Mouse (Mus musculus): ENCODE results near the gene Prtg. TPM values are rescaled to one million over a fixed set of nuclear protein-coding genes. Genes with fewer than 3 reads are reported as not detected.

Prtg gene
- total RNA-seq, 2 experiments from 2014 or later, result 1.5 to 1.8 TPM

DNA sequence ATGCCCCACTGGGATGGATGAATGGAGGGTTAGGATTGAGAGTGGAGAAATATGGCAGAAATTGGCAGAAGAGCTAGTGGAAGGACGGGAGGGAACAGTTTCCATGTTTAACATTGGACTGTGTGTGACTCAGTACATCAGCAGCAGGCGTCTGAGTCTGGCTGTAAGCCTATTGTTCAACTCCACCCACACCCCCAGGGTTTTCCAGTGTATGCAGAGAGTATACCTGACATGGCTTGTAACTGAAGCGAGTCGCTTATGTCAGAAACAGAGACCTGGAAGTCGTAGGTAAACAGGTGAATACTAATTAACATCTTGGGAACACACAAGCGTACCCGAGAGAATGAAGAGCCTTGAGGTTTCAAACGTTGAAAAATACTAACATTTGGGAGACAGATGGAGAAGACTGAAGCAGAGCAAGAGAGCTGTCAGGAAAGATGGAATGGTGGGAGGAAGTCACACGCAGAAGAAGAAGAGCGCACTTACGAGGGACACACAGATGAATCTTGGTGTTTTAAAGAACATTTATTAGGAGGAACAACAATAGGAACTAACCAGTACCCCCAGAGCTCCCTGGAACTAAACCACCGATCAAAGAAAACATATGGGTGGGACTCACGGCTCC lies 124.6 kb downstream of the Prtg start:
- peak; percentile 46 to 55 for DNase-seq (ENCODE audit: extremely low spot score in 1 of 2, low spot score in 2 of 2)
- TF ChIP-seq CTCF (IDR thresholded peaks at IDR 0.05), result no peak
- peak overlapping the region; percentile 54 for H3K27ac ChIP-seq
- H3K4me3 ChIP-seq, result no peak overlapping the region
- intact Hi-C loops (cut with DNase I), result loop anchor here (1.0 kb wide), 1 partner anchor 37 kb away; no protein-coding TSS in a partner anchor

DNA sequence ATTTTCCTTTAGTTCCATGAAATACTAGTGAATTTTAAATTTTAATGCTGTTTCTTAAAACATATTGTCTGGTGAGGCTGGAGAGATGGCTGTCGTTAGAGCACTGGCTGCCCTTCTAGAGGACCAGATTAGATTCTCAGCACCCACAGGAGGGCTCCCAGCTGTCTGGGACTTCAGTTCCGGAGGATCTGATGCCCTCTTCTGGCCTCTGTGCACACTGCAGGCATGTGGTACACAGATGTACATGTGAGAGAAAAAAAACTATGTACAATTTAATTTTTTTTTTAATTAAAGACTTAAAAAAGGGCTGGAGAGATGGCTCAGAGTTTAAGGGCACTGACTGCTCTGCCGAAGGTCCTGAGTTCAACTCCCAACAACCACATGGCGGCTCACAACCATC lies 128.6 kb downstream of the Prtg start:
- intact Hi-C loops (cut with DNase I), result no loop called here
- Histone ChIP-seq H3K4me3 (no peak overlapping the region), H3K27ac (no peak overlapping the region)
- peak; percentile 19 for TF ChIP-seq CTCF (IDR thresholded peaks at IDR 0.05)
- no peak for DNase-seq (ENCODE audit: extremely low spot score in 1 of 2, low spot score in 2 of 2)

DNA sequence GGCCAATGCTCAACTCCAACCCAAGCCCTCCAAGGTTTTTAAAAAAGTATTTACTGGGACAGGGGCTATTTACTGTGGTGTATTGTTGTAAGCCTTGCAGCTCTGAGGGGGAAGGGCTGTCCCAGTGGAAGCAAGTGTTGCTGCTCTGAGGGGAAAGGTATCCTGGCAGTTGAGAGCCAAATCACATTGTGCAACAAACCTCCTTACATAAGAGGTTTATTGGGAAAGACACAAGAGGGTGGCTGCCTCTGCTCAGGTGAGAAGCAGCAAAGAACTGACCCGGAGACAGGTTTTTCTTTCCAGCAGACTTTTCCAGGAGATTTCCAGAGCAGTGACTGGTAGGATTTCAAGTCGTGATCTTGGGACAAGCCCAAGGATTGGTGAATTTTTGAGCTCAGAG lies 129.6 kb downstream of the Prtg start:
- Histone ChIP-seq H3K4me3 (no peak overlapping the region), H3K27ac (no peak overlapping the region)
- no peak for DNase-seq (ENCODE audit: extremely low spot score in 1 of 2, low spot score in 2 of 2)
- intact Hi-C loops (cut with DNase I), result no loop called here
- TF ChIP-seq CTCF (IDR thresholded peaks at IDR 0.05), result no peak

DNA sequence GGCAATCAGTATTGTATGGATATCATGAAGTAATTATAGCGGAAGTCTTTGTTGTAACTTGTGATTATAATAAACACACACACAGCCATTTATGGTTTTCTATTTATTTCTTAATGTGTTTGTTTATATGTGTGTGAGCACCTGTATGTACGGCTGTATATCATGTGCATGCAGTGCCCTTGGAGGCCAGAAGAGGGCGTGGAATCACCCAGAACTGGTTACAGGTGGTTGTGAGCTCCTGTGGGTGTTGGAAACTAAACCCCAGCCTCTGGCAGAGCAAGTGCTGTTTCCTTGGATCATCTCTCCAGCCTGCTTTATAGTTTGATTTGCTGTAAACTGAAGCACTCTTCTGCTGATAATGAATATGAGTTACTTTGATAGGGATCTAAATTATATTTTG lies 136.8 kb downstream of the Prtg start:
- peak; percentile 34 for TF ChIP-seq CTCF (IDR thresholded peaks at IDR 0.05)
- no peak for DNase-seq (ENCODE audit: extremely low spot score in 1 of 2, low spot score in 2 of 2)
- H3K27ac ChIP-seq, result no peak overlapping the region

DNA sequence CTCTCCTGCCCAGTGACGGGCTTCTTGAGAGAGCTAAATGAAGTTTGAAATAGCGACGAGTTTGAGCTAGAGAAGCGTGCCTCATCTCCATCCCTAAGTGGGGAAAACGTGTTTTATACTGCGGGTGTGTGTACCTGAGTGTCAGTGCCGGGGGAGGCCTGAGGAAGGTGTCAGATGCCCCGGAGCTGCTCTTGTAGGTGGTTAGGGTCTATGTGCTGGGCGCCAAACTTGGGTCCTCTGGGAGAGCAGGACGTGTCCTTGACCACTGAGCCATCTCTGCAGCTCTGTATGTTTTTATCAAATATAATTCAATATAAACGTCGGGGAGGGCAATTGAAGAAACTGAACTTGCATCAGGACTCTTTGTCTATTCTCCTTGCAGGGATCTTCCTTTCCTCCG lies 137.6 kb downstream of the Prtg start:
- DNase-seq (ENCODE audit: extremely low spot score in 1 of 2, low spot score in 2 of 2), result no peak
- no peak overlapping the region for H3K4me3 ChIP-seq
- TF ChIP-seq CTCF (IDR thresholded peaks at IDR 0.05), result no peak
- H3K27ac ChIP-seq, result no peak overlapping the region
- intact Hi-C loops (cut with DNase I), result no loop called here

More for the DNA sequence above, 136.8 kb downstream of the Prtg start:
- H3K4me3 ChIP-seq, result no peak overlapping the region
- intact Hi-C loops (cut with DNase I), result no loop called here

DNA sequence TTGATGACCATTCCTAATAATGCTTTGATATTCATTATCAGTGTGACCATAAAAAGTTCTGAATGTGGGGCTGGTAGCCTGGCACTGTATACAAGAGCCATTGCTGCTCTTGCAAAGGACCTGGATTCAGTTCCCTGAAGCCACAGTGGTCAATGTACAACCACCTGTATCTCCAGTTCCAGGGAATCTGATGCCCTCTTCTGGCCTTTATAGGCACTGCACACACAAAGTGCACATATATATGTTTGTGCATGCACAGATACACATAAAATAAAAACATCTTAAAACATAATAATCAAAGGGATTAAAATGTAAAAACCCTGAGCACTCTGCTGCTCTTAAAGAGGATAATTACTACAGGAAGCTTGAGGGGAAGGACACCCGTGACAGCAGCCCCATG lies 140.3 kb downstream of the Prtg start:
- H3K4me3 ChIP-seq, result no peak overlapping the region
- no peak for DNase-seq (ENCODE audit: extremely low spot score in 1 of 2, low spot score in 2 of 2)
- TF ChIP-seq CTCF (IDR thresholded peaks at IDR 0.05), result no peak; the same call in 1 of the 2 replicates
- H3K27ac ChIP-seq, result no peak overlapping the region
- intact Hi-C loops (cut with DNase I), result no loop called here

DNA sequence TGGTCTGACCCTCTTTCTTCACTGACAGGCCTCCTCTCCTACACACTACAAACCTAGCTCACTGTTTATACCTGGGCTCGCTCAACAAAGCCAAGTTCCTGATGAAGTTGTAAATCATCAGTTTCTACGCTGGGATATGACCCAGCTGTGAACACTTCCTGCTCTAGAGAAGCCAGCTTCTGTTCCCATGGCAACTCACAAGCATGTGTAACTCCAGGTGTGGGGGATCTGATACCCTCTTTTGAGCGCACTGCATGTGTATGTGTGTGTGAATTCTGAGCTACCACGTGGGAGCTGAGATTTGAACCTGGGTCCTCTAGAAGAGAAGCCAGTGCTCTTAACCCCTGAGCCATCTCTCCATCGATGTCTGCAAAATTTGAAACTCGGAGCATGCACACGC lies 142.9 kb downstream of the Prtg start:
- intact Hi-C loops (cut with DNase I), result no loop called here
- Histone ChIP-seq H3K27ac (no peak overlapping the region), H3K4me3 (no peak overlapping the region)
- no peak for DNase-seq (ENCODE audit: extremely low spot score in 1 of 2, low spot score in 2 of 2)
- no peak for TF ChIP-seq CTCF (IDR thresholded peaks at IDR 0.05)

DNA sequence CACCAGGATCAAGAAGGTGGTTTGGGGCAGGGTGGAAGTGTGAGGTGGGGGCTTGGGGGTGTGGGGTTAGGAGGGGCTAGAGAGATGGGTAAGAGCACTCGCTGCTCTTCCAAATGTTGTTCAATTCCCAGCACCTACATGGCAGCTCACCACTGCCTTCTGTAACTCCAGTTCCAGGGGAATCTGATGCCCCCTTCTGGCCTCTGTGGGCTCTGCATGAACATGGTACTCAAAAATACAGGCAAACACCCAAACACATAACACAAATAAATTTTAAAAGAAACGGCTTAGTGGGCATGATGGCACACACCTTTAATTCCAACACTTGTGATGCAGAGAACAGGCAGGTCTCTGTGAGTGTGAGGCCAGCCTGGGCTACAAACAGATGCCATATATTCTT lies 148.1 kb downstream of the Prtg start:
- TF ChIP-seq CTCF (IDR thresholded peaks at IDR 0.05), result peak; percentile 41
- Histone ChIP-seq H3K27ac (no peak overlapping the region), H3K4me3 (no peak overlapping the region)
- no peak for DNase-seq (ENCODE audit: extremely low spot score in 1 of 2, low spot score in 2 of 2)
- intact Hi-C loops (cut with DNase I), result loop anchor here (5.0 to 10.0 kb wide), 2 partner anchors 62 to 190 kb away; no protein-coding TSS in a partner anchor

DNA sequence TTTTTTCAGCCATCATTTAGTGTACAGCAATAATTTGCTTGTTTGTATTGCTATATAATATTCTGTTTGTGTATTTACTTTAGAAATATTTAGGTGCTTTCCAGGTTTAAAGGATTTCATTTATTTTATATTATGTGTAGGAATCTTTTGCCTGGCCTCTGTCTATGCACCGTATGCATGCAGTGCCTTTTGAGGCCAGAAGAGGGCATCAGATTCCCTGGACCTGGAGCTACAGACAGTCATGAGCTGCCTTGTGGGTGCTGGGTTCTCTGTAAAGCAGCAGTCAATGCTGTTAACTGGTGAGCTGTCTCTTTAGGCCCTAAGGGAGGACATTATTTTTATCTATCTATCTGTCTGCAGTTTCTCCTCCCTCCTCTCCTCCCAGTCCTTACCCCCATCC lies 148.9 kb downstream of the Prtg start:
- Histone ChIP-seq H3K27ac (no peak overlapping the region), H3K4me3 (no peak overlapping the region)
- TF ChIP-seq CTCF (IDR thresholded peaks at IDR 0.05), result peak; percentile 69
- DNase-seq (ENCODE audit: extremely low spot score in 1 of 2, low spot score in 2 of 2), result peak in 1 of 2 experiments; percentile 35
- intact Hi-C loops (cut with DNase I), result loop anchor here (10.0 kb wide), 1 partner anchor 191 kb away; no protein-coding TSS in a partner anchor

DNA sequence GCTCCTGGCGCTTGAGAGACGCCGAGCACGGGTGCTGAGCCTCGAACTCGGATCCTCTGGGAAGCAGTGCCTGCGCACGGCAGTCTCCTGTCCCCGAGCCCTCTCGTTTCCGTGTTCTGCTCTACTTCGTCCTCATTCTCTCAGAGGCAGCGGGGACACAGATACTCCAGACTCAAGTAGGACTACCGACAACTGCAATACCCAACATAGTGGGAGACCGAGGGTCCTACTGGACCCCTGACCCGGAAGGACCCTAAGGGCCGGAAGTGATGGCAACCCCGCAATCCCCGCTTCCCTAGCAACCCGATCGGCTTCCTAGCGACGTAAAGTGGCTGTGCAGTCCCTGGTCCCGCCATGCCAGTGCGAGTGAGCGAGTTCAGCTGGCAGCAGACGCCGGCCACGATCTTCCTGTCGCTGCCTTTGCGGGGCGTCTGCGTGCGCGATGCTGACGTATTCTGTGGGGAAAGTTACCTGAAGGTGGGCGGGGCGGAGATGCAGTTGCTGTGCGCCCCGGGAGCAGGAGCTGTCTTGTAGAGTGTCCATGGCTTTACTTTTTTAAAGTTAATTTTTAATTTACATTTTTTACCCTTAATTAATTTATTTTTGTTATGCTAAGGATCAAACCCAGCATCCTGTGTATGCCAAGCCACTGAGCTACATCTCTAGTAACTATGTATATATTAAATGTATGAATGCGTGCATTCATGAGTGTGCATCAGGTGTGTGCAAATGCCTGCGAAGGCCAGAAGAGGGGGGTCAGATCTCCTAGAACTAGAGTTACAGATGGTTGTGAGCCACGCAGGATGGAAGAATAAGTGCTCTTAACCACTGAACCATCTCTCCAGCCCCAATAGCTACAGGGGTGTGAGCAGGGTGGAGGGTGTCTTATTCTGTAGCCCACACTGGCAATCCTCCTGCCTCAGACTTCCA lies 152.1 kb downstream of the Prtg start, which contains the start of the genes Dyx1c1 and Gm44503:
Dyx1c1 (plus strand) TSS at position 265 of the 930 bp plus-strand sequence.
Gm44503 (plus strand) TSS at position 332 of the 930 bp plus-strand sequence.
- peak within 1 kb of the TSS; percentile 62 for H3K4me3 ChIP-seq
- H3K27ac ChIP-seq, result no peak within 1 kb of the TSS
- peak; percentile 63 to 74 for DNase-seq (ENCODE audit: extremely low spot score in 1 of 2, low spot score in 2 of 2)
- peak; percentile 24 for TF ChIP-seq CTCF (IDR thresholded peaks at IDR 0.05)
- intact Hi-C loops (cut with DNase I), result loop anchor here (10.0 kb wide), 1 partner anchor 194 kb away; no protein-coding TSS in a partner anchor

DNA sequence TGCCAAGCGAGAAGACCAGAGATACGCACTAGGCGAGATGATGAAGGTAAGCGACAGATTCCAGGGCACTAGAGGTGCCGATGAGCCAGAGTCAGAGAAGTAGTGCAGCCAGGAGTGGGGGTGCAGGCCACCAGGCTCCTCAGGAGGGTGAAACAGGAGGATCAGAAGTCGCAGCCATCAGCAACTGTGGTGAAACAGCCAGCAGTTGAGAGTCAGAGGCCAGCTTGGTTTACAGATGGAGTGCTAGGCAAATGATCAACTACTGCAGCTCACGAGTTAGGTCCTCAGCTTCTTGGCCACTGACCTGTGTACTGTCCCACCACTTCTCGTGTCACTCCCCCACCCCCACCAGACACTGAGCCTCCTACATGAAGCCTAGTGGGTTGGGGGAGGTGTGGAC lies 154.7 kb downstream of the Prtg start:
- Histone ChIP-seq H3K27ac (no peak overlapping the region), H3K4me3 (no peak overlapping the region)
- intact Hi-C loops (cut with DNase I), result no loop called here
- DNase-seq (ENCODE audit: extremely low spot score in 1 of 2, low spot score in 2 of 2), result no peak
- no peak for TF ChIP-seq CTCF (IDR thresholded peaks at IDR 0.05)

DNA sequence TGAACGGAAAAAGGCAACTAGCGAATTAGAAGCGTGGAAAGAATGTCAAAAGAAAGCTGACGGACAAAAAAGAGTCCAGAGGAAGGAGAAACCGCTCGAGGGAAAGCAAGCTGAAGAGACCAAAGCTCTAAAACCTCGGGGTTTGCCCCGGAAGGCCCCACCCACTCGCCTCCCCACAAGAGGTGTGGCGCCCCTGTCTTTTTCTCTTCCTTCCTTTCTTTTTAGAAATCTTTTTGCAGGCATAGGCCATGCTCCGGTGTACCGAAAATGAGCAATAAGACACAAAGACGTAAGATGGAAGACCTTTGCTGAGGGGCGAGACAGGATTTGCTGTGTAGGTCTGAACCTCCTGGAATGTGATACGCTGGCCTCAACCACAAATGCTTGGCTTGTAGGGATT lies 155.3 kb downstream of the Prtg start:
- Histone ChIP-seq H3K4me3 (no peak overlapping the region), H3K27ac (no peak overlapping the region)
- intact Hi-C loops (cut with DNase I), result no loop called here
- DNase-seq (ENCODE audit: extremely low spot score in 1 of 2, low spot score in 2 of 2), result no peak
- TF ChIP-seq CTCF (IDR thresholded peaks at IDR 0.05), result no peak

Other genes starting within 250 kb of the Prtg start
- gene Nedd4, start 144.5 kb upstream of the Prtg start, total RNA-seq (2021), result 100 to 1,000 TPM; 268 to 283 TPM
- gene Pygo1, start 118.8 kb downstream of the Prtg start, total RNA-seq (2021), result 10 to 100 TPM; 18.6 to 19.5 TPM
- 1 to 10 TPM; 1.5 to 1.9 TPM for gene Dyx1c1, start 151.9 kb downstream of the Prtg start, total RNA-seq (2021)
- not detected for gene Gm44503, start 152.0 kb downstream of the Prtg start, total RNA-seq (2021)
- 10 to 100 TPM in 1 of 2 experiments, 1 to 10 TPM in 1; 9.2 to 10.8 TPM for gene Ccpg1os, start 178.5 kb downstream of the Prtg start, total RNA-seq (2021)
- gene Ccpg1, start 178.6 kb downstream of the Prtg start, total RNA-seq (2021), result 100 to 1,000 TPM; 124 to 128 TPM
- gene Pigb, start 233.5 kb downstream of the Prtg start, total RNA-seq (2021), result 10 to 100 TPM; 15.4 to 16.2 TPM
- 1 to 10 TPM; 7.5 to 8.9 TPM for gene Rab27a, start 238.0 kb downstream of the Prtg start, total RNA-seq (2021)